Mouse (Mus musculus): ENCODE measurements at regions not wholly inside any gene's neighbourhood (a gene's known extent, or its start where the extent isn't known, plus 50 kb on each side); places are given as distances from the start of the nearest gene placed in this dataset.

DNA sequence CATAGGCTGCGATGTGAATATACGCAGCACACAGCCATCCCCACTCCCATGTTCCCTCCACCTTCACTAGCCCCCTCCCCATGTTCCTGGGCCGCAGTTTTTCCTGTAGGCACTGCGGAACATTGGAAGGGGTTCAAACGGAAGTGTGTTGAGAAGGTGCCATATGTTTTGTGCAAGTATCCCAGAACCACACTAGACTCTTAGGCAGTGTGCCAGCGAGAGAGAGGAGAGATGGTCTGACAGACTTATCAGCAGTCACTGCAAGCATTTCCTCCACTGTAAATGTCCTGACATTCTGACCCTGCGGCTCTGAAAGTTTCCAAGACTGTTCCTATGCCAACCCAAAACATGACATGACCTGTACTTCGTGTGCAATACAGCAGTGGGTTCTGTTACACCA, 272.7 kb downstream of the Cog6 start:
- Histone ChIP-seq H3K36me3 (replicated peaks; ENCODE audit: control insufficient read depth, insufficient read depth, low read depth) (no peaks in the 10 kb centered on the region), H3K4me1 (replicated peaks; ENCODE audit: control insufficient read depth in 2 of 2, insufficient read depth in 2 of 2, low read length in 1 of 2) (peaks cover 0 to 3% of the 10 kb centered on the region in 2 experiments; a peak in 1 of 4 replicates), H3K9ac (replicated peaks) (no peak overlapping the region), H3K4me3 (ENCODE audit: insufficient read depth in 1 of 2, low read depth in 2 of 2, low read length in 2 of 2) (no peak overlapping the region), H3K4me2 (ENCODE audit: low read depth) (no peak overlapping the region), H3K27me3 (ENCODE audit: control insufficient read depth, insufficient read depth, low read length) (no peaks in the 10 kb centered on the region), H3K27ac (no peak overlapping the region), H3K9me3 (ENCODE audit: control insufficient read depth, low read length) (no peaks in the 10 kb centered on the region)
- WGBS (ENCODE audit: insufficient replicate concordance) = 53% methylated on average over 8 of the region's 8 CpGs
- DNase-seq (ENCODE audit: low read depth in 3 of 3, low spot score in 3 of 3) (no peak), ATAC-seq (ENCODE audit: insufficient read depth) (no peak)
- TF ChIP-seq EP300 (IDR thresholded peaks at IDR 0.05; ENCODE audit: low read depth) = no peak

DNA sequence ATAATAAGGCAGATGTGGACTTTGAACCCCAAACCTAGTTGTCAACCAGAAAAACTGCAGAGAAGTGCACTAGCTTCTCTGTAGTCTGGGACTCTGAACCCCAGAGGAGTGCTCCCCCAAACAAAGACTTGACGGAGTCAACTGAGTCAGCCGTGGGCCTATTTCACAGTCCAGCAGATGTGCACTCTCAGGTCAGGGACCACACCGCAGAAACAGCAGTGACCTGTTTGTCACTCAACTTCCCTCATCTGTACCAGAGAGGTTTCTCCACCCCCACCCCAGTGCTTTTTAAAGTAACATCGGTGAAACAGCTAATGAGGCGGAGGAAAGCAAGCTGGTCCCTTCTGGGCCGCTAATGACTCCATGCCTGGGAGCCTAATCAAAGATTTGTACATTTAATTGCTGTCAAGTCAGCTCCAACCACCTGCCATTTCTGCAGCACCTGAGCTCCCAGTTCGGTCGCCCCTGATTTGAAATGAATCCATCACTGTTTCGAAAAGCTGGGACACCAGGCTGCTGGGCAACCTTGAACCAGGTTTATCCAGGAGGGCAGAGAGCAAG, 276.5 kb downstream of the Cog6 start:
- WGBS (ENCODE audit: insufficient replicate concordance) = 54% methylated on average over 9 of the region's 9 CpGs
- no peak for TF ChIP-seq CTCF (IDR thresholded peaks at IDR 0.05; ENCODE audit: low read depth)
- TF ChIP-seq EP300 (IDR thresholded peaks at IDR 0.05; ENCODE audit: low read depth) = no peak
- Histone ChIP-seq H3K36me3 (replicated peaks; ENCODE audit: control insufficient read depth, insufficient read depth, low read depth) (no peaks in the 10 kb centered on the region), H3K27ac (no peak overlapping the region), H3K27me3 (ENCODE audit: control insufficient read depth, insufficient read depth, low read length) (no peaks in the 10 kb centered on the region), H3K4me1 (replicated peaks; ENCODE audit: control insufficient read depth in 2 of 2, insufficient read depth in 2 of 2, low read length in 1 of 2) (peaks cover 0 to 3% of the 10 kb centered on the region in 2 experiments; a peak in 1 of 4 replicates), H3K4me2 (ENCODE audit: low read depth) (no peak overlapping the region), H3K9ac (replicated peaks) (no peak overlapping the region), H3K9me3 (ENCODE audit: control insufficient read depth, low read length) (no peaks in the 10 kb centered on the region), H3K4me3 (ENCODE audit: insufficient read depth in 1 of 2, low read depth in 2 of 2, low read length in 2 of 2) (no peak overlapping the region)
- no peak for ATAC-seq (ENCODE audit: insufficient read depth)
- DNase-seq (ENCODE audit: low read depth in 3 of 3, low spot score in 3 of 3) = no peak

DNA sequence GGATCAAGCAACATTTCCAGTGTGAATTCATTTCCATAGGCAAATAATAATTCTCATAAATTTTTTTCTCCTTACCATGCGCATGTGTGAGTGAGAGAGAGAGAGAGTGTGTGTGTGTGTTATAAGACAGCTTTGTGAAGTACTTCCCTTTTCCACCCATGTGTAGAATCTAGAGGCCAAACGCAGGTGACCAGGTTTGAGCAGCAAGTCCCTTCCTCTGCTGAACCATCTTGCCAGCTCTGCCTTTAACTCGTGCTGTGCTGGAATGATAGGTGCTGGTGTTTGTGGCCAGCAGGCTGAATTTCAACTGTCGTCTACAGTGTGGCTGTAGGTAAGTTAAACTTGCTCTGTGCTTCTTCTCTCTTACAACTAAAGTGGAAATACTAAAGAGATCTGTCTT, 277.5 kb downstream of the Cog6 start:
- Histone ChIP-seq H3K27me3 (ENCODE audit: control insufficient read depth, insufficient read depth, low read length) (no peaks in the 10 kb centered on the region), H3K4me3 (ENCODE audit: insufficient read depth in 1 of 2, low read depth in 2 of 2, low read length in 2 of 2) (no peak overlapping the region), H3K9ac (replicated peaks) (no peak overlapping the region), H3K4me2 (ENCODE audit: low read depth) (no peak overlapping the region), H3K9me3 (ENCODE audit: control insufficient read depth, low read length) (no peaks in the 10 kb centered on the region), H3K36me3 (replicated peaks; ENCODE audit: control insufficient read depth, insufficient read depth, low read depth) (no peaks in the 10 kb centered on the region), H3K27ac (no peak overlapping the region), H3K4me1 (replicated peaks; ENCODE audit: control insufficient read depth in 2 of 2, insufficient read depth in 2 of 2, low read length in 1 of 2) (peaks cover 0 to 3% of the 10 kb centered on the region in 2 experiments; a peak in 1 of 4 replicates)
- DNase-seq (ENCODE audit: low read depth in 3 of 3, low spot score in 3 of 3) (no peak), ATAC-seq (ENCODE audit: insufficient read depth) (no peak)
- TF ChIP-seq CTCF (IDR thresholded peaks at IDR 0.05; ENCODE audit: low read depth) (no peak), EP300 (IDR thresholded peaks at IDR 0.05; ENCODE audit: low read depth) (no peak)
- WGBS (ENCODE audit: insufficient replicate concordance) = 37% methylated on average over 4 of the region's 4 CpGs

DNA sequence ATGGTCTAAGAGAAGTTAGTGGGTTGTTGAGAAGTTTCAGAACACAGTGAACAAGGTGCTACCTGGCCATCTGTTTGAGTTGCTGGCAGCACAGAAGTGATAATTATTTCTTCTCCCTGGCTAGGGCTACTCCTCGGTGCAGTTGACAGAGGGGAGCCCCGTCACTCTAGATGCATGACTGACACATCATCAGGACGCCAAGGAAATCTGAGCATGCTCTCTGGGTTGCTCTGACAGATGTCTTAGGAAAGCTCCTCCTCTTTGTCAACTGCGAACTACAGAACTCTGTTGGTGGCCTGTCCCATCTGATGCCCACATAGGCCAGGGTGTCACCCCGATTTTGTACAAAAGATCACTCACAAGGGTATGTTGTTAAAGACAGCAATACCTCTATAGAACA, 278.7 kb downstream of the Cog6 start:
- WGBS (ENCODE audit: insufficient replicate concordance) = 56% methylated on average over 5 of the region's 5 CpGs

DNA sequence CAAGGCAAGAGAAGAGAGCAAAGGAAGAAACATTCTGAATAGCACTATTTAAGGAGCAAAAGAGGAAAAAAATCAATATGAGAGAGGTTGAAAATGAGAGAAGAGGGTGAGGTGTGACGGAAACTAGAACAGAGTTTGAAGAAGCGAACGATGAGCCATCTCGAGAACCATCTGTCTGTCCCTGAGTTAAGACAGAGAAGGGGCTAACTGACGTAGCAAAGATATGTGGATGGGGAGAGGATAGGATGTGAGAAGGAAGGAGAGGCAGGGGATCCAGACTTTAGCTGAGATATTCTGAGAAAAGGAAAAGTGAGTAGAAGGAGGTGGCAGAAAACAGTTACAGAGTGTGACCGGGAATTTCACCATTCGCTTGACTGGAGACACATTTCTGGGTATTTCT, 281.1 kb downstream of the Cog6 start:
- no peaks in the 10 kb centered on the region for H3K36me3 ChIP-seq (replicated peaks; ENCODE audit: control insufficient read depth, insufficient read depth, low read depth)
- no peaks in the 10 kb centered on the region for H3K27me3 ChIP-seq (ENCODE audit: control insufficient read depth, insufficient read depth, low read length)
- no peak overlapping the region for H3K4me3 ChIP-seq (ENCODE audit: insufficient read depth in 1 of 2, low read depth in 2 of 2, low read length in 2 of 2)
- H3K9me3 ChIP-seq (ENCODE audit: control insufficient read depth, low read length) = no peaks in the 10 kb centered on the region
- TF ChIP-seq CTCF (IDR thresholded peaks at IDR 0.05; ENCODE audit: low read depth) (no peak), EP300 (IDR thresholded peaks at IDR 0.05; ENCODE audit: low read depth) (no peak)
- no peak overlapping the region for H3K9ac ChIP-seq (replicated peaks)
- no peaks in the 10 kb centered on the region for H3K4me1 ChIP-seq (replicated peaks; ENCODE audit: control insufficient read depth in 2 of 2, insufficient read depth in 2 of 2, low read length in 1 of 2)
- ATAC-seq (ENCODE audit: insufficient read depth) (no peak), DNase-seq (ENCODE audit: low read depth in 3 of 3, low spot score in 3 of 3) (no peak)
- no peak overlapping the region for H3K27ac ChIP-seq
- 75% methylated on average over 7 of the region's 7 CpGs for WGBS (ENCODE audit: insufficient replicate concordance)
- no peak overlapping the region for H3K4me2 ChIP-seq (ENCODE audit: low read depth)

More for the DNA sequence above, 278.7 kb downstream of the Cog6 start:
- Histone ChIP-seq H3K4me1 (replicated peaks; ENCODE audit: control insufficient read depth in 2 of 2, insufficient read depth in 2 of 2, low read length in 1 of 2) (peaks cover 0 to 3% of the 10 kb centered on the region in 2 experiments; a peak in 1 of 4 replicates), H3K27ac (no peak overlapping the region), H3K4me3 (ENCODE audit: insufficient read depth in 1 of 2, low read depth in 2 of 2, low read length in 2 of 2) (no peak overlapping the region), H3K36me3 (replicated peaks; ENCODE audit: control insufficient read depth, insufficient read depth, low read depth) (no peaks in the 10 kb centered on the region), H3K9ac (replicated peaks) (no peak overlapping the region), H3K27me3 (ENCODE audit: control insufficient read depth, insufficient read depth, low read length) (no peaks in the 10 kb centered on the region), H3K4me2 (ENCODE audit: low read depth) (no peak overlapping the region), H3K9me3 (ENCODE audit: control insufficient read depth, low read length) (no peaks in the 10 kb centered on the region)
- ATAC-seq (ENCODE audit: insufficient read depth) (no peak), DNase-seq (ENCODE audit: low read depth in 3 of 3, low spot score in 3 of 3) (no peak)
- TF ChIP-seq CTCF (IDR thresholded peaks at IDR 0.05; ENCODE audit: low read depth) = no peak
- no peak for TF ChIP-seq EP300 (IDR thresholded peaks at IDR 0.05; ENCODE audit: low read depth)
